Mouse (Mus musculus) embryonic facial prominence, embryonic 14.5 days (tissue): ENCODE results near the gene Liph. TPM values are rescaled to one million over a fixed set of nuclear protein-coding genes. Genes with fewer than 3 reads are reported as not detected.

Experiments used
- ATAC-seq: fragments of 200-750 bp; cut with Nextera tagmentation; 2 replicates; pipeline ENCODE4 v1.8.0; 2017; ENCODE audit warnings: low read depth, moderate number of reproducible peaks, moderate TSS enrichment
- DNase-seq: peaks from one replicate; pipeline ENCODE4 v3.0.0-alpha.2; 2015; ENCODE audit warnings: low spot score
- H3K27ac ChIP-seq: fragments of 300-500 bp; sonication (generic); replicated peaks from 2 replicates; pipeline ENCODE4 v1.5.1; 2014; ENCODE audit warnings: low read depth, mild to moderate bottlenecking, low read length, moderate library complexity
- H3K27me3 ChIP-seq: fragments of 300-500 bp; sonication (generic); replicated peaks from 2 replicates; pipeline ENCODE4 v1.6.1; 2014; ENCODE audit warnings: low read length; ENCODE audit not compliant: control insufficient read depth, insufficient read depth
- H3K36me3 ChIP-seq: fragments of 300-500 bp; sonication (generic); 2 replicates; pipeline ENCODE4 v1.6.1; 2014; ENCODE audit warnings: low read length, mixed read lengths; ENCODE audit not compliant: control insufficient read depth, insufficient read depth
- H3K4me1 ChIP-seq: fragments of 300-500 bp; sonication (generic); 2 replicates; pipeline ENCODE4 v1.6.1; 2014; ENCODE audit warnings: antibody characterized with exemption, low read length; ENCODE audit not compliant: control insufficient read depth, insufficient read depth
- H3K4me2 ChIP-seq: fragments of 300-500 bp; sonication (generic); 2 replicates; pipeline ENCODE4 v1.6.1; 2014; ENCODE audit warnings: low read depth, mild to moderate bottlenecking, low read length, moderate library complexity, mixed read lengths
- H3K4me3 ChIP-seq: fragments of 300-500 bp; sonication (generic); 2 replicates; pipeline ENCODE4 v1.5.1; 2014; ENCODE audit warnings: low read depth, mild to moderate bottlenecking, low read length
- H3K9ac ChIP-seq: fragments of 300-500 bp; sonication (generic); 2 replicates; pipeline ENCODE4 v1.6.1; 2014; ENCODE audit warnings: low read depth, mild to moderate bottlenecking, low read length, moderate library complexity, mixed read lengths
- H3K9me3 ChIP-seq: fragments of 300-500 bp; sonication (generic); 2 replicates; pipeline ENCODE4 v1.6.1; 2016; ENCODE audit warnings: low read length; ENCODE audit not compliant: control insufficient read depth
- WGBS: fragments of 180-500 bp; shearing (Covaris S2); extraction: QIAGEN DNeasy Blood & Tissue Kit; methylation state at CpG from one replicate; pipeline ENCODE4 v1.1.7; 2014; 5-methylcytosine and 5-hydroxymethylcytosine counted together
- polyA plus RNA-seq: library from polyadenylated mRNA; unstranded; fragments of >200 nt; fragmentation: Nextera tagmentation; extraction: Ambion mirVana; gene quantifications from 2 replicates; pipeline ENCODE4 v1.2.1, GENCODE M21; 2014

Gene Liph
- polyA plus RNA-seq = 0.71 and 1.2 TPM in 2 replicates

GRCm38 (mm10) chr16:21995304-21995703 lies at the start of gene Liph:
TSS of gene Liph (minus strand) at chr16:21995663.
- DNase-seq (peak; percentile 46), ATAC-seq (no peak)
- H3K4me2 ChIP-seq = peak within 1 kb of the TSS; percentile 48
- no peaks in the 10 kb centered on the region for H3K27me3 ChIP-seq
- H3K9me3 ChIP-seq = no peaks in the 10 kb centered on the region
- no peaks in the 10 kb centered on the region for H3K36me3 ChIP-seq
- H3K4me3 ChIP-seq = peak within 1 kb of the TSS; percentile 24; the same call in 1 of the 2 replicates
- 10% methylated on average over 16 of the region's 16 CpGs for WGBS
- peak within 1 kb of the TSS; percentile 20; the same call in 1 of the 2 replicates for H3K9ac ChIP-seq
- H3K4me1 ChIP-seq = no peaks in the 10 kb centered on the region
- H3K27ac ChIP-seq = no peak within 1 kb of the TSS

- DNase-seq = no peak
- Histone ChIP-seq H3K4me1 (no peaks in the 10 kb centered on the region), H3K36me3 (peaks cover 81% of the 10 kb centered on the region), H3K27me3 (no peaks in the 10 kb centered on the region), H3K27ac (no peak overlapping the region), H3K4me3 (no peak overlapping the region), H3K9ac (no peak overlapping the region), H3K9me3 (no peaks in the 10 kb centered on the region), H3K4me2 (no peak overlapping the region)
- WGBS = 88% methylated on average over 4 of the region's 4 CpGs
- no peak for ATAC-seq
These were observed 48.4 kb upstream of the Liph start for GRCm38 (mm10) chr16:22043830-22044229.

GRCm38 (mm10) chr16:22039978-22040377 lies 44.5 kb upstream of the Liph start:
- no peak for ATAC-seq

GRCm38 (mm10) chr16:22038554-22038953 lies 43.1 kb upstream of the Liph start:
- 83% methylated on average over 10 of the region's 10 CpGs for WGBS
- H3K4me2 ChIP-seq = no peak overlapping the region
- H3K9me3 ChIP-seq = no peaks in the 10 kb centered on the region
- ATAC-seq (no peak), DNase-seq (no peak)
- H3K4me3 ChIP-seq = no peak overlapping the region
- H3K27me3 ChIP-seq = no peaks in the 10 kb centered on the region
- H3K4me1 ChIP-seq = no peaks in the 10 kb centered on the region
- H3K36me3 ChIP-seq = peaks cover 66% of the 10 kb centered on the region
- H3K27ac ChIP-seq = no peak overlapping the region
- no peak overlapping the region for H3K9ac ChIP-seq

More at GRCm38 (mm10) chr16:22039978-22040377, 44.5 kb upstream of the Liph start:
- no peak overlapping the region for H3K27ac ChIP-seq
- no peak overlapping the region for H3K4me2 ChIP-seq
- 93% methylated on average over 1 of the region's 1 CpGs for WGBS
- no peaks in the 10 kb centered on the region for H3K4me1 ChIP-seq
- peaks cover 80% of the 10 kb centered on the region for H3K36me3 ChIP-seq
- no peaks in the 10 kb centered on the region for H3K27me3 ChIP-seq
- no peaks in the 10 kb centered on the region for H3K9me3 ChIP-seq
- no peak overlapping the region for H3K9ac ChIP-seq
- no peak for DNase-seq
- no peak overlapping the region for H3K4me3 ChIP-seq

GRCm38 (mm10) chr16:22027474-22027873 lies 32.0 kb upstream of the Liph start:
- WGBS = 95% methylated on average over 5 of the region's 5 CpGs
- H3K36me3 ChIP-seq = peaks cover 92% of the 10 kb centered on the region

GRCm38 (mm10) chr16:22022122-22022521 lies 26.7 kb upstream of the Liph start:
- Histone ChIP-seq H3K27ac (no peak overlapping the region), H3K27me3 (no peaks in the 10 kb centered on the region), H3K4me1 (no peaks in the 10 kb centered on the region), H3K9ac (no peak overlapping the region), H3K9me3 (peaks cover 7% of the 10 kb centered on the region), H3K4me3 (no peak overlapping the region), H3K4me2 (no peak overlapping the region), H3K36me3 (peaks cover 82% of the 10 kb centered on the region)
- ATAC-seq = no peak
- 98% methylated on average over 2 of the region's 2 CpGs for WGBS
- DNase-seq = no peak

More at GRCm38 (mm10) chr16:22027474-22027873, 32.0 kb upstream of the Liph start:
- no peak overlapping the region for H3K9ac ChIP-seq
- H3K27ac ChIP-seq = no peak overlapping the region
- no peaks in the 10 kb centered on the region for H3K9me3 ChIP-seq
- H3K4me2 ChIP-seq = no peak overlapping the region
- DNase-seq (no peak), ATAC-seq (no peak)
- no peak overlapping the region for H3K4me3 ChIP-seq
- H3K4me1 ChIP-seq = no peaks in the 10 kb centered on the region
- no peaks in the 10 kb centered on the region for H3K27me3 ChIP-seq

GRCm38 (mm10) chr16:22015569-22015968 lies 20.1 kb upstream of the Liph start:
- Histone ChIP-seq H3K4me2 (no peak overlapping the region), H3K4me3 (no peak overlapping the region), H3K9ac (no peak overlapping the region), H3K4me1 (no peaks in the 10 kb centered on the region), H3K9me3 (no peaks in the 10 kb centered on the region), H3K27ac (no peak overlapping the region), H3K36me3 (peaks cover 50% of the 10 kb centered on the region), H3K27me3 (no peaks in the 10 kb centered on the region)
- DNase-seq (no peak), ATAC-seq (no peak)
- 89% methylated on average over 1 of the region's 1 CpGs for WGBS

GRCm38 (mm10) chr16:22009596-22009995 lies 14.1 kb upstream of the Liph start:
- Histone ChIP-seq H3K27me3 (no peaks in the 10 kb centered on the region), H3K36me3 (no peaks in the 10 kb centered on the region), H3K4me3 (peak overlapping the region; percentile 92), H3K9me3 (no peaks in the 10 kb centered on the region), H3K4me1 (no peaks in the 10 kb centered on the region; the same call in 1 of the 2 replicates), H3K4me2 (peak overlapping the region; percentile 67), H3K9ac (peak overlapping the region; percentile 92), H3K27ac (peak overlapping the region; percentile 77; the same call in 1 of the 2 replicates)
- ATAC-seq (peak; percentile 51), DNase-seq (no peak)
- under 1% methylated on average over 21 of the region's 51 CpGs for WGBS

GRCm38 (mm10) chr16:22009099-22009584 lies 13.7 kb upstream of the Liph start, which contains the start of gene Senp2:
TSS of gene Senp2 (plus strand) at chr16:22009484.
- Histone ChIP-seq H3K9ac (peak within 1 kb of the TSS; percentile 92), H3K4me3 (peak within 1 kb of the TSS; percentile 92), H3K36me3 (no peaks in the 10 kb centered on the region), H3K27me3 (no peaks in the 10 kb centered on the region), H3K27ac (peak within 1 kb of the TSS; percentile 77; the same call in 1 of the 2 replicates), H3K4me2 (peak within 1 kb of the TSS; percentile 67), H3K9me3 (no peaks in the 10 kb centered on the region), H3K4me1 (no peaks in the 10 kb centered on the region; the same call in 1 of the 2 replicates)
- DNase-seq (peak; percentile 100), ATAC-seq (peak; percentile 99)
- WGBS = 0% methylated on average over 21 of the region's 45 CpGs
